Mouse (Mus musculus) CH12.LX (cell line): ENCODE results near the gene Lsp1.

ENCODE experiments used
- CTCF ChIP-seq, 2 experiments: IDR thresholded peaks in 1 of 2; conservative IDR thresholded peaks in 1 of 2; 2 replicates each; pipeline ENCODE4 v1.5.1; 2011 to 2012; ENCODE audit warnings: low read depth in 2 of 2, low read length in 2 of 2, improper control_type of control experiment in 1 of 2, inconsistent platforms in 1 of 2, mild to moderate bottlenecking in 1 of 2, moderate library complexity in 1 of 2
- HCFC1 ChIP-seq: IDR thresholded peaks from 2 replicates; pipeline ENCODE4 v1.6.1; 2012; ENCODE audit warnings: low read depth, mild to moderate bottlenecking, inconsistent platforms, low read length, improper control_type of control experiment
- MEF2A ChIP-seq: IDR thresholded peaks from 2 replicates; pipeline ENCODE4 v1.6.1; 2014; ENCODE audit warnings: low read depth, mild to moderate bottlenecking, inconsistent platforms, low read length, improper control_type of control experiment, borderline replicate concordance
- POLR2A ChIP-seq: IDR thresholded peaks from 2 replicates; pipeline ENCODE4 v1.6.1; 2011; ENCODE audit warnings: low read depth, mild to moderate bottlenecking, improper control_type of control experiment, low read length
- RAD21 ChIP-seq: IDR thresholded peaks from 2 replicates; pipeline ENCODE4 v1.6.1; 2011; ENCODE audit warnings: low read depth, mild to moderate bottlenecking, low read length, improper control_type of control experiment, moderate library complexity
- ZC3H11A ChIP-seq: IDR thresholded peaks from 2 replicates; pipeline ENCODE4 v1.6.1; 2012; ENCODE audit warnings: low read depth, mild to moderate bottlenecking, inconsistent platforms, low read length, improper control_type of control experiment

GRCm38 (mm10) chr7:142475641-142476040 lies 15.0 kb downstream of the Lsp1 start:
- TF ChIP-seq CTCF (conservative IDR thresholded peaks at IDR 0.05 in 1 of 2, IDR thresholded peaks at IDR 0.05 in 1 of 2; ENCODE audit: low read depth in 2 of 2, low read length in 2 of 2) (no peak), HCFC1 (no peak), MEF2A (no peak), ZC3H11A (no peak), RAD21 (no peak), POLR2A (no peak)
